Mouse (Mus musculus): Measurements from ENCODE around the gene Tbl3. TPM values are rescaled to one million over a fixed set of nuclear protein-coding genes. Genes with fewer than 3 reads are reported as not detected.
"Not testable (repeated sequence)": the region's sequence is repeated elsewhere in the genome, so short reads cannot be mapped to it uniquely, and the experiment has no call there.

Gene Tbl3
- total RNA-seq, 2 experiments from 2014 or later, result 15.5 to 16.7 TPM

DNA sequence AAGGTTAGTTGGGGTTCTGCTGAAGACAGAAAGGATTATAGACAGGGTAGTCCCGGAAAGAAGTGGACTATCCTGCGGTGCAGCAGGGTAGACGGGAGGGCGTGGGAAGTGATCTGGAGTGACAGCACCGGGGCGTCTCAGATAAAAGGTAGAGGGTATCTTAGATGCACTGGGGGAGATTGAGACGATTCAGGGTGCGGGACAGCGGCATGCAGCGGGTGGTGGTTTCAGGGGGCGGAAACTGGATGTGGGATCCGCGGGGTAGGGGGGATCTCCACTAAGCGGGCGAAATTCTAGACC is 16.4 kb upstream of the Tbl3 start:
- peak overlapping the region; percentile 97 for H3K27ac ChIP-seq
- intact Hi-C loops (cut with DNase I), result no loop called here
- no peak for TF ChIP-seq CTCF (IDR thresholded peaks at IDR 0.05)
- DNase-seq, result no peak
- peak overlapping the region; percentile 98 for H3K4me3 ChIP-seq

- intact Hi-C loops (cut with DNase I), result no loop called here
- Histone ChIP-seq H3K27ac (peak overlapping the region; percentile 97), H3K4me3 (peak overlapping the region; percentile 98)
- DNase-seq, result no peak
- no peak for TF ChIP-seq CTCF (IDR thresholded peaks at IDR 0.05)
Observed at GRCm38 (mm10) chr17:24723122-24723880, 15.8 kb upstream of the Tbl3 start.

- peak overlapping the region; percentile 51 for H3K27ac ChIP-seq
- H3K4me3 ChIP-seq, result peak overlapping the region; percentile 98
- no peak for DNase-seq
- intact Hi-C loops (cut with DNase I), result no loop called here
- TF ChIP-seq CTCF (IDR thresholded peaks at IDR 0.05), result no peak
Observed at GRCm38 (mm10) chr17:24722220-24722924, 14.9 kb upstream of the Tbl3 start.

DNA sequence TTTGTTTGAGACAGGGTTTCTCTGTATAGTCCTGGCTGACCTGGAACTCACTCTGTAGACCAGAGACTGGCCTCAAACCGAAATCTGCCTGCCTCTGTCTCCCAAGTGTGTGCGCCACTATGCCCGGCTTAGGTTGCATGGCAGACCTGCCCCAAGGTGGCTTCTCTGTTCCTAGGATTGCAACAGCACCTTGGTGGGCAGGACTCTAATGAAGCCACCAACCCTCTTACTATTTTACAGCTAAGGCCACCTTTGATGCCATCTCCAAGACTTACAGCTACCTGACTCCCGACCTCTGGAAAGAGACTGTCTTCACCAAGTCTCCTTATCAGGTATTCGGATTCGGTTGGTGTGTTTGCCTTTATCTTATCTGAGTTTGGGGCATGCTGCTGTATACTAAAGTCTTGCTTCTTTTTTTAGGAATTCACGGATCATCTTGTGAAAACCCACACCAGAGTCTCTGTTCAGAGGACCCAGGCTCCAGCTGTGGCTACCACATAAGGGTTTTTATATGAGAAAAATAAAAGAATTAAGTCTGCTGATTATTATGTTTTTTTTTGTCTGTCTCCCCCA is 14.0 kb upstream of the Tbl3 start:
- Histone ChIP-seq H3K27ac (peak overlapping the region; percentile 51; the same call in 1 of the 2 replicates), H3K4me3 (peak overlapping the region; percentile 98)
- intact Hi-C loops (cut with DNase I); DNase-seq: not testable (repeated sequence)

- DNase-seq; intact Hi-C loops (cut with DNase I): not testable (repeated sequence)
- H3K4me3 ChIP-seq, result peak overlapping the region; percentile 98
- H3K27ac ChIP-seq, result peak overlapping the region; percentile 98
Observed at GRCm38 (mm10) chr17:24720616-24721015, 13.2 kb upstream of the Tbl3 start.

- peak; percentile 99 for DNase-seq
- Histone ChIP-seq H3K27ac (peak overlapping the region; percentile 98), H3K4me3 (peak overlapping the region; percentile 98)
- intact Hi-C loops (cut with DNase I), result loop anchor here (1.0 kb wide), 1 partner anchor 12 kb away; the partner anchor contains the start of gene Tbl3
- TF ChIP-seq CTCF (IDR thresholded peaks at IDR 0.05), result no peak
Observed at GRCm38 (mm10) chr17:24719494-24720222, 12.2 kb upstream of the Tbl3 start.

DNA sequence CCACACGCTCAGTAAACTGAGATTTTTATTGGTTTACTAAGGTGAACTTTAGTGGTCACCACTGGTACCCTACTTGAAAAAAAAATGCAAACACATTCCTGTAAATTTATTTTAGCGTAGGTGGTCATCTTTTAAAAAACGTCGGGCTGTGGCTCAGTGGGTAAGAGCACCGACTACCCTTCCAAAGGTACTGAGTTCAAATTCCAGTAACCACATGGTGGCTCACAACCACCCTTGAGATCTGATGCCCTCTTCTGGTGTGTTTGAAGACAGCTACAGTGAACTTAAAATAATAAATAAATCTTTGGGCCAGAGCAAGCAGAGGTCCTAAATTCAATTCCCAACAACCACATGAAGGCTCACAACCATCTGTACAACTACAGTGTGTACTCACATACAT is 11.5 kb upstream of the Tbl3 start:
- intact Hi-C loops (cut with DNase I), result loop anchor here (1.0 kb wide), 1 partner anchor 12 kb away; the partner anchor contains the start of gene Tbl3
- DNase-seq, result not testable (repeated sequence)
- Histone ChIP-seq H3K27ac (peak overlapping the region; percentile 98), H3K4me3 (peak overlapping the region; percentile 98)

DNA sequence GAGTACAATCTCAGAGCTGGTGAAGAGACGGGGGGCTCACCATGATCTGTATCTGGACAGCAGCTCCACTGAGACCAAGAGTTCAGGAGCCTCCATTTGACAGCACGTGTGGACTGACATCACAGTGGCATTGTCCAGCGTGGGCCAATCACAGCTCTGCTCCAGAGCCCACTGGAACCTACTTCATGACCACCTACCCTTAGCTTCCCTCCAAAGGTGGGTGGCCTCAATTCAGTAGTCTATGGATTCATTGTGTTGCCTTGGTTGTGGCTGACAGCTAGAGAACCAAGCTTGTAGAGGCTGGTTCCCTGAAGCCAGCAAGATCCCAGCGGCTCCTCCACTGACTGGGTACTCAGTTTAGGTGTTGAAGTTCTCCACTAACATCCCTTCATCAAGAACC is 10.5 kb upstream of the Tbl3 start, which contains the start of the genes Rnf151 and Rps2:
Gene Rnf151 (minus strand): TSS at position 121 of the 400 bp plus-strand sequence.
Gene Rps2 (plus strand): TSS at position 174 of the 400 bp plus-strand sequence.
- intact Hi-C loops (cut with DNase I), result no loop called here
- no peak for DNase-seq

DNA sequence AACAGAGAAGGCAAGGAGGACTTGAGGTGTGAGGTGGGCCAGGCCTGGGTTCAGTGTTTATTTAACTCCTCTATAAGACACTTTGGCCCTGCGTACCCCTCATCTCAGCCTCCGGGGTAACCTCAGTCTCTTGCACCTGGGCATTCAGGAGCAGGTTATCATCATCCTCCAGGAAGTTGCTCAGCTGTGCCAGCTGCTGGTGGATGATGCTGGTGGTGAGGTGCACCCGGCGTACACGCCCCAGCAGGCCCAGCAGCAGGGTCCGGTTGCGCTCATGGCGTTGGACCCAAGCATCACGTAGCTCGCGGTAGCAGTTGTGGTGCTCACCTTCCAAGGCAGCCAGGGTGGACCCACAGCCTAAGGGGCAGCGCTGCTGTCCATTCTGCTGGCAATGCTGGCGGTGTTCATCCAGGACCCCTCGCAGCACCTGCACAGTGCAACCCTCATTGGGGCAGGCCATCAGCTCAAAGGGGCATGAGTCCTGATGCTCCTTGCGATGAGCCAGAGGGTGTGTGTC is 8.8 kb upstream of the Tbl3 start:
- intact Hi-C loops (cut with DNase I), result no loop called here
- DNase-seq, result no peak
- H3K4me3 ChIP-seq, result no peak overlapping the region
- no peak for TF ChIP-seq CTCF (IDR thresholded peaks at IDR 0.05)
- H3K27ac ChIP-seq, result no peak overlapping the region

More for the DNA sequence above, 10.5 kb upstream of the Tbl3 start, which contains the start of the genes Rnf151 and Rps2:
- TF ChIP-seq CTCF (IDR thresholded peaks at IDR 0.05), result no peak
- Histone ChIP-seq H3K27ac (peak within 1 kb of the TSS; percentile 98; the same call in 1 of the 2 replicates), H3K4me3 (peak within 1 kb of the TSS; percentile 98)

DNA sequence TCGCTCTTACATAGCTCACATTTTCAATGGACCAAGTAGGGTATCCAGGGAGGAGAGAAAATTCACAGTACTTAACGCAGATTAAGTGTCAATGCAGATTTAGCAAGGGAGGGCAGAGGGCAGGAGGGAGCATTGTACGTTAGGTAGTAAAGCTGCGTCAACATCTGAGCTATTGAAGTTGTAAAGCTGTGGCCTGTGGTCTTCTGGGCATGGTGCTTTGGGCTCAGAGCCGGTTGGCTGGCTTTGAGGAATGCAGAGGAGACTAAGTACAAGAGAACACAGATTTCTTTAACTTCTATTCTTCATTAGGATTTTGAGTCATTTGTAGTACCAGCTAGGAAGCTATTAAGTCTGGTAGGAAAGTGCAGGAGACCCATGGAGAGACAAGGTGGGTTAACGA is 8.1 kb upstream of the Tbl3 start:
- DNase-seq, result no peak
- intact Hi-C loops (cut with DNase I), result no loop called here
- TF ChIP-seq CTCF (IDR thresholded peaks at IDR 0.05), result no peak
- H3K4me3 ChIP-seq, result no peak overlapping the region
- H3K27ac ChIP-seq, result no peak overlapping the region

GRCm38 (mm10) chr17:24708646-24709045 is 1.2 kb upstream of the Tbl3 start:
- DNase-seq, result no peak
- Histone ChIP-seq H3K4me3 (peak overlapping the region; percentile 75), H3K27ac (peak overlapping the region; percentile 86; the same call in 1 of the 2 replicates)
- intact Hi-C loops (cut with DNase I), result no loop called here
- TF ChIP-seq CTCF (IDR thresholded peaks at IDR 0.05), result peak; percentile 62

- no peak for TF ChIP-seq CTCF (IDR thresholded peaks at IDR 0.05)
- Histone ChIP-seq H3K27ac (peak overlapping the region; percentile 86), H3K4me3 (peak overlapping the region; percentile 75)
- intact Hi-C loops (cut with DNase I), result loop anchor here (1.0 kb wide), 1 partner anchor 11 kb away; no protein-coding TSS in a partner anchor
- no peak for DNase-seq
Observed at GRCm38 (mm10) chr17:24707801-24708425, 453 bp upstream of the Tbl3 start.
